Mouse (Mus musculus) right cerebral cortex, postnatal 4 days (tissue): Measurements from ENCODE around the gene Hsdl1.

ENCODE experiments used
- DNase-seq: peaks from one replicate; pipeline ENCODE4 v3.0.0-alpha.2; 2022

The Hsdl1 gene

DNA sequence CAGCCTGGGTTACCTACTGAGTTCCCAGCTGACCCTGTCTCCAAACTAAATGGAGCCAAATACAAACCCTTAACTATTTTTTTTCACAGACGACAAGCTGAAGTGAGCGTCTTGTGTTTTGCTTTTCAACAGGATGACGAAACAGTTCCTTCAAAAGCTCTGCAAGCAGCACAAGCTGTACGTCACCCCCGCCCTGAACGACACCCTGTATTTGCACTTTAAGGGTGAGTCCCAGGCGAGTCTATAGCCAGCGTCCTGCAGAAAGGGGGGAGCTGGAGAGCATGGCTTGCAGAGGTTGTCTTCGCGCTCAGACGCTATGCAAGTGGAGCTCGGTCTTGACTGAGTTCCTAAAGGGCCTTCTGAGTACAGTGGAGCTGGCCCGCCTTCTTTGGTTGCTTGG lies 4.1 kb upstream of the Hsdl1 start:
- no peak for DNase-seq

DNA sequence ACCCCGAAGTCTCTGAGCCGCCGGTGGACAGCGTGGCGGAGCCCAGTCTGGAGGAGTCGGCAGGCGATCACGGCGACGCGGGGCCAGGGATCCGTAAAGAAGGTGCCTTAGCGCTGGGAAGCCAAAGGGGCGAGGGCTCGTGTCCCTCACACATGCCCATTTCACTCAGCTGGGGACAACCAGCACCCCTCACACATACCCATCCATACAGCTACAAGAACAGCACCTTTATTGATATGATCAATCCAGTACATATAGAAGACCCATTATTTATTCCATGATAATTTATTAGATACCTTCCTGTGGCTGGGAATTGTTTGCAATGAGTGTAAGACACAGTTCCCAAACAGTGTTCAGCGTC lies 363 bp upstream of the Hsdl1 start:
- no peak for DNase-seq

- no peak for DNase-seq
These were observed 2.6 kb downstream of the Hsdl1 start for GRCm38 (mm10) chr8:119572411-119572810.

- no peak for DNase-seq
These were observed 3.8 kb downstream of the Hsdl1 start for GRCm38 (mm10) chr8:119571135-119571534.

DNA sequence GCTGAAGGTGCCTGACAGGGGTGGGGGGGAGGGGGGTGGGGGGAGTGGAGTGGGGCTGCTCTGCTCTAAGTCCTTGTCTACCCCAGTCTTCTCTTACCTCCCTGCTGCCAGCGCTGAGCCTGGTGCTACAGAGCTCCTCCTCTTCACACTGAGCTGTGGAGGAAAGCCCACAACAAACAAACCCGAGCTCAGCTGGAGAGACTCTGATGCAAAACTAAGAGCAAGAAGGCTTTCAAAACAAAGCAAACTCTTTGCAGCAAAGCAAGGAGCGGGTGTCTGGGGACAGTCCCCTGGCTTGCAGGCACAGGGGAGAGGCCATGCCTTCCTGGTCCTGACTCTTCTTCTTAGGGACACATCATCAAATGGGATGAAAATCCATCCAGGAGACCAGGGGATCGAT lies 5.1 kb downstream of the Hsdl1 start:
- DNase-seq, result no peak

GRCm38 (mm10) chr8:119568951-119569350 lies 6.0 kb downstream of the Hsdl1 start:
- DNase-seq, result no peak

DNA sequence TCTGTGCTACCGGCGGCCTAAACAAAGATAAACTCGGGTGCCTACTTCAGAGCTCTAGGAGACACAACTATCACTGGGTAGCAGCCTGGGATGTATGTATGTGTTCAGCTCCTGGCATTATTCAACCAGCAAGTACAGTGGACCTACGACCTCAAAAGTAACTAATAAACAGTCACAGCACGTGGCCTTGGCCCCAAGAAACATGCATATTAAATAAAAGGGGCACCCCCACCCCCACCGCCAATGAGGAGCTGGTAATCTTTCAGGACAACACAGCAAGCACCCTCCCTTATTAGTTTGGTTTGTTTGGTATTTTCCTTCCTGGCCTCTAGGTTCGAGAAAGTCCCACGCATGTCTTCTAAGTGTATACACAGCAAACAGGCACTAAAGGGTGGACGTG lies 6.7 kb downstream of the Hsdl1 start:
- no peak for DNase-seq

GRCm38 (mm10) chr8:119566367-119566766 lies 8.6 kb downstream of the Hsdl1 start:
- no peak for DNase-seq

DNA sequence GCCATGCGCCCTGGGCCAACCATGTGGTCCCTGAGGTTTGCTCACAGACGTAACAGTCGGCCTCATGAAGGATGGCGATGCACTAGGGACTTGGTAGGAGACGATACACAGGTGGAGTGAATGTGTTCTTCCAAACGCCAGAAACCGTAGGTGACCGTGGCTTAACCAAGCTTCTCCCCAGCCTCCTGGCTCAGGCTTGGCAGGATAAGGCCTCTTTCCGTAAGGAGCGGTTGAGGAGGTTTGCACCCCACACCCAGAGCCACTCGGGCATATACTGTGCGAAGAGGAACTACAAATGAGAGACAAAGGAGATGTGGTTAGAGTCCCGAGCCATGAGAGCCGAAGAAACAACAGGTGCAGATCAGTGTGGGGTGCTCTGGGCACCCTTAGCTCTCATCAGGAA lies 11.1 kb downstream of the Hsdl1 start:
- DNase-seq, result no peak

GRCm38 (mm10) chr8:119559402-119559720 lies 15.6 kb downstream of the Hsdl1 start:
- DNase-seq, result no peak

GRCm38 (mm10) chr8:119558603-119559401 lies 16.2 kb downstream of the Hsdl1 start, which contains the start of gene Mbtps1:
Gene Mbtps1 (minus strand): TSS chr8:119558735.
- DNase-seq, result peak; percentile 97

DNA sequence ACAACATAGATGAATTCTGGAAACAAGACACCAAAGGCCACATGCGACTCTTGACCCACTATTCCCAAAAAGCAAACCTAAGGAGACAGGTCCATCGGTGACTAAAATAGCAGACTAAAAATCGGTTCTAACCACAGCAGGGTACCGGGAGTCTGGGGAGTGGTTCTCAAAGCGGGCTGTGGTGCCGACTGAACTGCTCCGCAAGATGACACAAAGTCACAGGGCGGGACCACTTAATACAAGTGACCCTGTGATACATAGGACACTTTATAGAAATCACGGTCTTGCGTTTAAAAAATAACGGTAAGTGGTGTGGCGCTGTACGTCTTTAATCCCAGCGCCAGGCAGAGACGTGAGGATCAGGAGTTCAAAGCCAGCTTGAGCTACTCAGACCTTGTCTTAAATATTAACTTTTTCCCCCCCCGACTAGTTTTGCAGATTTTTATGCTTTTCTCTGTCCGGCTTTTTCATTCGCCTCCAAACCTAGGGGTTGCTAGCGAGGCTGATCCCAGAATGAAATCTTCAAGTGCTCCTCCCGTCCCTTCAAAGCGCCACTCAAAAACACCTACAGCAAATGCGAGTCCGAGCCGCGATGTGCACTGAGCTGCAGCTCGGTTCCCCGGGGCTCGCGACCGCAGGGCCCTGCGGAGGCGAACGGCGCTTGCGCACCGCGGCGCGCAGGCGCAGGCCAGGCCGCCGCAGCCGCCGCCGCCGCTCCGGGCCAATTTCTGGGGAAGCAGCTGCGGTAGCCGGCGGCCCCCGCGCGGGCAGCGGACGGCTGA lies 17.0 kb downstream of the Hsdl1 start:
- peak; percentile 77 for DNase-seq

DNA sequence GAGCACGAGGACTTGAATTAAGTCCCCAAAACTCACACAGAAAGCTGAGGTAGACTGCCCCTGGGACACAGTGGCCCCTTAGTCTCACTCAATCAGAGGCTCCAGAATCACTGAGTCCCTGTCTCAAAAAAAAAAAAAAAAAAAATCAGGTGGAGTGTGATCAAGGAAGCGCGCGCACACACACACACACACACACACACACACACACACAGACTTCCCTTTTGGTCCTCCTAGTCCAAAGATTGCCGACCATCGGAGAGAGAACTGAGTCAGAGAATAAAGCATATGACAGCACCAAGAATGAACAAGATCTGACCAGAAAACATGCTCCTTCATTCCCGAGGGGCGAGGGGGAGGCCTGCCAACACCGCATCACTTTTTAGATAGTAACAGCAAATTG lies 17.9 kb downstream of the Hsdl1 start:
- no peak for DNase-seq

DNA sequence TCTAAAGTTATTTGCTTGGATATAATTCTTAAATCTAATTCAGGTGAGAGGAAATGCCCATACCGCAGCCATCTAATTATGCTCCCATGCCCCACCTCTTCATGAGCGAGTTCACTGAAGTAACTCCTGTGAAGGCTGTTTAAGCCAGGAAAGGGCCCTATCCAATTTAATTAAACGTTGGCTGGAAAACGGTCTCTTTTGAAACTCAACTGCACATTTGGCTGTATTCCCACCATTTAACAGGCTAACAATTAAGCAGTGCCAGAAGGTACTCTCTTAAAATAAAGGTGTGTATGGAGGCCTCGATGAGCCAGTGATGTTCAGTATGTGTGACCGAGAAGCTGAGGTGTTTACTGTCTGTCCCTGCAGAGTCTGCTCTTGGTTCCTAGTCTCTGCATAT lies 19.1 kb downstream of the Hsdl1 start:
- no peak for DNase-seq

DNA sequence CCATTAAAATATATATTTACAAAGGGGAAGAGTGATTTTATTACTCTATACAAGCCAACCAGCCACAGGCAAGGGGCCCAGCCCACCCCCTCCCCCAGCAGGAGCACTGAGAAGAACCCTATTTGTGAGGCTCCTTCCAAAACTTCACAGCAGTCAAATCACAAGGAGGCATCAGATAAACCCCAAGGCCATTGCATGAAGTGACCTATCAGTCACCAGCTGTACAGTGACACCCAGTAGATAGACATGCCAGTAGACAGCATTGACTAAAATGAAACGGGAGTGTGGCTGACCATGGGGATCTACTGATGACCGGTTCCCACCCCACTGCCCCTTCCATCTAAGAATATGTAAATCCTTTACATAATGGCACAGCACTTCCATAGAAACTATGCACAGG lies 22.0 kb downstream of the Hsdl1 start:
- DNase-seq, result no peak

- no peak for DNase-seq
These were observed 26.3 kb downstream of the Hsdl1 start for GRCm38 (mm10) chr8:119548560-119549113.

DNA sequence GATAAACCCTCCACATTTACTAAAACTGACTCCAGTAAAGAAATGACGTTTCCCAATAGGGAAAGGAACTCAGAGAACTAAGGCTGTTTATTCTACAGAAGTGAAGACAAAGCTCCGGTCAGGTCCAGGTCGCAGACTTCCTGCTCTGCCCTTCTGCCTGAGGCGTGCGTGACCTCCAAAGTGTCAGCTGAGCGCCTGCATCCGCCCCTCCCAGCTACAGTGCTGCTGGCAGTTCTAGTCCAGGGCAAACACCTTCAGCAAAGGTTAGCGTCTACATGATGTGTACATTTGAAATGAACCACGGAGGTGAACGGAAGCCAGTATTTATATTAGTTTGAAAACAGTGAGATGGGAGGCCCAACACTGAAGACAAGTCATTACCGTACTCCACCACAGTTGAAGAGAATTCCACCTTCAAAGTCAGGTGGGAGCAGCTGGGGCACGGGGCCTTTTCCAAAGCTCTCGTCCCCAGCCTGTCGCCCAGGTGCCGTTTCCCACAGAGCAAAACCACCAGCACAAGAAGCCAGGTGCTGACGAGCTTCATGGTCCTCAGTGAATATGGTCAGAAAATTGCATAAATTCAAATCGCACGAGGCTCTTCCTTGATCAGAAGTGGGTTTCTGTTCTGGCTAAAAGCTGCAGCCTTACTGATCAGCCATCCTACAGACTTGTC lies 27.8 kb downstream of the Hsdl1 start:
- no peak for DNase-seq

- no peak for DNase-seq
These were observed 29.2 kb downstream of the Hsdl1 start for GRCm38 (mm10) chr8:119545791-119546190.

- no peak for DNase-seq
These were observed 29.8 kb downstream of the Hsdl1 start for GRCm38 (mm10) chr8:119545180-119545579.

DNA sequence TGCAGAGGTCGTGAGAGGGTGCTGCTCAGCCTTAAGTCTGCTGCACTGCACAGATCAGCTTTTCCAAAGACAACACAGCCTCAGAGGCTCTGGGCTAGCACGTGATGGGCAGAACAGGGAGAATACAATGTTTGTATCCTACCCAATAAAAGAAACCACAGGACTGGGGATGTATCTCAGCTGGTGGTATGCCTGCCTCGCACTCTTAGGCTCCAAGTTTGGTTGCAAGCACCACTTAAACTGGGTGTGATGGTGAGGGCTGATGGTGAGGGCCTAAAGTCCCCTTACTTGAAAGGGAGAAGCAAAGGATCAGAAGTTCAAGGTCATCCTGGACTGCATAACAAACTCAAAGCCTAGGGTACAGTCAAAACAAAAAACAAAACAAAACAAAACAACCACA lies 30.4 kb downstream of the Hsdl1 start:
- DNase-seq, result no peak

- no peak for DNase-seq
These were observed 43.0 kb downstream of the Hsdl1 start for GRCm38 (mm10) chr8:119531973-119532372.

GRCm38 (mm10) chr8:119531397-119531796 lies 43.6 kb downstream of the Hsdl1 start:
- no peak for DNase-seq

DNA sequence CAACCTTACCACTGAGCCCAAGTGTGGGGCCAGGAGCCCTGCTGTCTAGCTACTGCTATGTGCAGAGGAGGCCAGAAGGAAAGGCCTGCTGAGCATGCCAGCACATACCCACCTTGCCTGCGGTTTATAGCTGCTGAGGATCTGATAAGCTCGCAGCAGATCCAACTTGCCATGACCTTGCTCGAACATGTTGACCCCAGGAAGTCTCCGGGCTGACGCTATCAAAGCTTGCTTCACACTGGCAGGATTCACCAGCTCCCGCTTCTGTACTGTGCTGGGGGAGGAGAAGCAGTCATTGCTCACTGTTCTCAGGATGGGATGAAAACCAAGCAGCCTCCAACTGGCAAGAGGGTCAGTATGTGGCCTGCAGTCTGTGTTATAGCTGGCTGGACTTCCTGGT lies 44.0 kb downstream of the Hsdl1 start:
- no peak for DNase-seq

GRCm38 (mm10) chr8:119528762-119529161 lies 46.2 kb downstream of the Hsdl1 start:
- DNase-seq, result no peak
